Mouse (Mus musculus) bone marrow macrophage, adult 2 months (primary cell): ENCODE measurements at regions not wholly inside any gene's neighbourhood (a gene's known extent, or its start where the extent isn't known, plus 50 kb on each side); places are given as distances from the start of the nearest gene placed in this dataset.

Source experiments
- H3K27ac ChIP-seq: 2 replicates; pipeline ENCODE4 v1.5.1; 2012; ENCODE audit warnings: low read depth, low read length; ENCODE audit not compliant: insufficient read depth
- H3K4me1 ChIP-seq: 2 replicates; pipeline ENCODE4 v1.6.1; 2012; ENCODE audit warnings: low read length; ENCODE audit not compliant: control insufficient read depth, insufficient read depth
- H3K4me3 ChIP-seq: 2 replicates; pipeline ENCODE4 v1.5.1; 2012; ENCODE audit warnings: mild to moderate bottlenecking, low read length, moderate library complexity; ENCODE audit not compliant: insufficient read depth
- CTCF ChIP-seq: IDR thresholded peaks from 2 replicates; pipeline ENCODE4 v1.5.1; 2012; ENCODE audit warnings: low read depth, mild to moderate bottlenecking, low read length, moderate library complexity
- POLR2A ChIP-seq: IDR thresholded peaks from 2 replicates; pipeline ENCODE4 v1.6.1; 2012; ENCODE audit warnings: mild to moderate bottlenecking, low read depth, low read length, borderline replicate concordance

DNA sequence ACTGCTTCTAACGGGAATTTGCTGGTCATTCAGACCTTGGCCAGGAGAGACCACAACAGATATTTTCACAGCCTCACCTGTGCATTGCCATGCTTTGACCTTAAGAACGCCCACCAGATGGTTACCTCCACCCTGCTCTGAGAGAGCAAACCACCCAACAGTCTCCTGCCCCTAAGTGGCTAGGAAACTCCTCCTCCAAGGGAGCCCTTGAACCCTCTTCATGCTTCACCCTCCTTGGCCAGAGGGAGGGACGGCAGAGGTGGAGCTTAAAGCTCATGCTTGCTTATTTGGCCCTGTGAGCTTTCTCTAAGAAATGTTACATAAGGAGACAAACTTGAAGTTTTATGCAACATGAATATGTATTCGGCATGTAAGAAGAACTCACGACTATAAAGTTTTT lies 645.0 kb upstream of the Gm19410 start:
- H3K4me1 ChIP-seq = peaks cover 28% of the 10 kb centered on the region
- H3K4me3 ChIP-seq = no peak overlapping the region
- no peak overlapping the region for H3K27ac ChIP-seq
- TF ChIP-seq POLR2A = no peak
- TF ChIP-seq CTCF = no peak

DNA sequence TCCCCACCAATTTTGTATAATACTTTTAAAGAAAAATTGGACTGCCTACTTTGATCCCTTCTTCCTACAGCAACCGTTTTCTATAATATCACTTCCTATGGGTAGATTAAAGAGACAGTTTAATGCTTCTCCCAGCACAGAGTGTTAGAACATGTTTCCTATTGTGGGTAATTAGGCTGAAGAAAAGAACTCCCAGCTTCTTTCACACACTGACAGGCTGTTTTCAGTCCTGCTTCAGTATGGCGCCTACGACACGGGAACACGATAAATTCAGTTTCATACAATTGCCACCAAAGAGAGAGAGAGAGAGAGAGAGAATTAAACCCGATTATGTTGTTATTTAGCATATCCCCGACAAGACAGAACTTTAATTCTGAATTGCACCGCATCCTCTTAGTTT lies 644.5 kb upstream of the Gm19410 start:
- H3K4me1 ChIP-seq = peaks cover 28% of the 10 kb centered on the region
- TF ChIP-seq POLR2A (no peak), CTCF (no peak)
- no peak overlapping the region for H3K27ac ChIP-seq
- no peak overlapping the region for H3K4me3 ChIP-seq

DNA sequence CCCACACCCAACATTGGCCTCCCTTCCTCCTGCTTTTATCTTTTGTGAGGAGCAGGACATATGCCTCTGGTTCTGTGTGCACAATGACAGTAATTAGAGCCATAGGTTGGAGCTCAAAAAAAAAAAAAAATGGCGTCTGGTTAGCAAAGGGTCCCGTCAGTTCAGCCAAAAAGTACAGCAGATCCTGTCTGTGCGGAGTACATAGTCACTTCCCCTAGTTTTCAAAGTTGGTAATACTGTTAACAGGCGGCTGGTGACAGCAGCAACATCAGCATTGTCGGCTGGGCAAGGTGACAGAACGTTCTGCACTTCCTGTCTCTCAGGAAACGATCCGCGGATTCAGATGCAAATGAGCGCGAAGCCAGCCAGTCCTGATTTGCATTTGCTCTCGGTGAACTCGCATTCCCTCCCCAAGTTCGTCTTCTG lies 642.4 kb upstream of the Gm19410 start:
- peak overlapping the region; percentile 40 for H3K27ac ChIP-seq
- peaks cover 28% of the 10 kb centered on the region for H3K4me1 ChIP-seq
- TF ChIP-seq POLR2A (no peak), CTCF (no peak)
- H3K4me3 ChIP-seq = no peak overlapping the region

DNA sequence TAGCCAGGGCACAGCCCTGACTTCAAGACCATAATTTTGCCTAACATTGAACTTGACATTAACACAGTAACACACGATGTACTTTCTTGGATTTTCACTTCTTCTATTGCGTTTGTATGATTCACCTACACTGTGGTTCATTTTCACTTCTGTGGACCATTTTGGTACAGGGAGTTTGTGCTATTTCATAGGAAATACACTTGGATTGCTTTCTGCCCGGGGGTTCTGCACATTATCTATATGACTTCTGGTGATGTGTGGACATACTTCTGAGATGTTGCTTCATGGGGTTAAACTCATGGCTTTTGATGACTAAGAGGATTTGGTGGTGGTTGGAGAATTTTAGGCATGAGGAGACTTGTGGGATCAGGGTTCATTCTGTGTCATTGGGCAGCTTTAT lies 640.4 kb upstream of the Gm19410 start:
- no peak overlapping the region for H3K27ac ChIP-seq
- no peak overlapping the region for H3K4me3 ChIP-seq
- TF ChIP-seq POLR2A (no peak), CTCF (no peak)
- H3K4me1 ChIP-seq = peaks cover 28% of the 10 kb centered on the region

DNA sequence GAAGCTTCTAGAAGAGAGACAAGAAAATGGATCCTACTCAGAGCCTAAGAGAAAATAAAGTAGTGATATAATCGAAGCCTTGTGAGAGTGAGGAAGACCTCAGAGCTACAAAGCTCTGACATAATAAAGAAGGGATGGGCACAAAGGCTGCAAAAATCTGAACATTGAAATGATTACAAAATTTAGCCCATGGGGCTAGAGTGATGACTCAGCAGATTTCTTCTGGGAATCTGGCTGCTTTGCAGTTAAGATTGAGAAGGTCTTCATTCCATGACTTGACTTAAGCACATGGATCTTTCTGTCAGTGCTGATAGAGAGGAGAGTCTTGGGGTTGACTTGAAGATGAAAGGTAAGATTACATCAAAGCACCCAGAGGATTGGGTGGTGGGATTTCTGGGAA lies 633.3 kb upstream of the Gm19410 start:
- Histone ChIP-seq H3K4me3 (no peak overlapping the region), H3K27ac (no peak overlapping the region), H3K4me1 (peaks cover 28% of the 10 kb centered on the region)
- TF ChIP-seq CTCF = no peak
- TF ChIP-seq POLR2A = no peak

DNA sequence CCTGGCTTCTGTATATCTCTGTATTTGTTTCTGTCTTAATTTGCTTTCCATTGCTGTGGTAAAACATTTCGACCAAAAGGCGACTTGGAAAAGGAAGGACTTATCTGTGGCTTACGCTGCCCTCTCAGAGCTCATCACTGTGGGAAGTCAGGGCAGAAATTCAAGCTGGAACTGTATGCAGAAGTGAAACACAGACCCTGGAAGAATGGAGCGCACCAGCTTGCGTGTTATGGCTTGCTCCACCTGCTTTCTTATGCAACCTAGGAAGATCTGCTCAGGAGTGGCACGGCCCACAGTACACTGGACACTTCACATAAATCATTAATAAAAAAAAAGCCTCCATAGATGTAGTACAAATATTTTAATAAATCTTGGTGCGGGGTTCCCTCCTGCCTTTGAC lies 630.0 kb upstream of the Gm19410 start:
- peak overlapping the region; percentile 91 for H3K27ac ChIP-seq
- no peak overlapping the region for H3K4me3 ChIP-seq
- TF ChIP-seq POLR2A (no peak), CTCF (no peak)
- peaks cover 38% of the 10 kb centered on the region for H3K4me1 ChIP-seq

DNA sequence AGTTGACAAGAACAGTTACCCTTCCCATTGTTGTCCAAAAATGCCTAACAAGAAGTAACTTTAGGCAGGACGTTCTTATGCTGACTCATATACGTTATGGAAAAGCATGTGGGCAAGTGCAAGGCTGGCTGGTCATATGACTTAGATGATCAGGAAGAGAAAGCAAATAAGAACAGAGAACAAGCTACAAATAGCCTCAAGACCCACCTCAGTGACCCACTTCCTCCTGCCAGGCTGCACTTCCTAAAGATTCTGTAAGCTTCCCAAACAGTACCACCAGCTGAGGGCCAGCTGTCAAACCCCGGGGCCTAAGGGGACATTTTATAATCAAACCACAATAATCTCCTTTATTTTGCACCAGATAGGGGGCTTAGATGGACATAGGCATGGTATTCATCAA lies 628.9 kb upstream of the Gm19410 start:
- Histone ChIP-seq H3K27ac (peak overlapping the region; percentile 96), H3K4me3 (no peak overlapping the region), H3K4me1 (peaks cover 35% of the 10 kb centered on the region)
- TF ChIP-seq CTCF (no peak), POLR2A (no peak)

DNA sequence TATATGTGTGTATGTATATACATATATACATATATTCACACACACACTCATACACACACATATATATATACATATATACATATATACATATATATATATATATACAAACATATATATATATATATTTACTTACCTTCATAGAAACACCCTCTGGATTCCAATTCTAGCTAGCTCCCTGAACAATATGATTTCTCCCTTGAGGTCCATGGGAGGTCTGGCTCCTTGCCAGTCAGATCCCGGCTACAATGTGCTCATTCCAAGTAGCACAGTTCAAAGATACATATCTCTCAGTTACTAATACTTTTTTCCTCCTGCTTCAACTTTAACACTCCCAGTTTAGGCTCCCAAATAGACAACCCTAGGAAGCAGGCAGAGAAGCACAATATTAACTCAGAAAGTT lies 624.8 kb upstream of the Gm19410 start:
- H3K27ac ChIP-seq = no peak overlapping the region
- TF ChIP-seq CTCF (no peak), POLR2A (no peak)
- peaks cover 22% of the 10 kb centered on the region for H3K4me1 ChIP-seq
- no peak overlapping the region for H3K4me3 ChIP-seq

DNA sequence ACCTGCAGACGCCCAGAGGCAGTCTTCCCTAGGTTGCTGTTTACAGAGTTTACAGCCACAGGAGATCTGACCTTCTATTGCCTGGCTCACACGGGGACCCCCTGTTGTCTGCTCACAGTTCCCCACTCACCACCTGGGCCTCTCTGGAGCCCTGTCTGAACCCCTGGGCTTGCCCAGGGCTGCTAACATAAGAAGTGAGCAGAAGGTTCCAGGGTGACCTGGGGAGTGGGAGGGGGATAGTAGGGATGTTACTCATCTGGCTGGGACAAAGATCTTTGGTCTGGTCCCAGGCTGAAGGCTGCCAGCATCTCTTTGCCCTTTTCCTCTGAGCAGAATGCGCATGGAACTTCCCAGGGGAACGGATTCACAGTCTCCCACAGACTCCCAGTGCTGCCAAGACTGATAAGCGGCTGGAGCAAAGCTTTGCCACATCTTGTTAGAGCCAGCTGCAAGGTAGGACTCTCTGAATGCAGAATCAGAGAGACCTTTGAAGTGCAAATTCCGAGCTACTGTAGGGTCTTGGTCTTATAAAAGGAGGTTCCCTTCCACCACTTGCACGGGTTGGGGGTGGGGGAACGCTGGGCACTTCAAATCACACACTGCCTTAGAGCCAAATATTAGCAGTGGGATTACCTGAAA lies 622.5 kb upstream of the Gm19410 start:
- TF ChIP-seq POLR2A = no peak
- peaks cover 1% of the 10 kb centered on the region for H3K4me1 ChIP-seq
- no peak overlapping the region for H3K27ac ChIP-seq
- no peak overlapping the region for H3K4me3 ChIP-seq

DNA sequence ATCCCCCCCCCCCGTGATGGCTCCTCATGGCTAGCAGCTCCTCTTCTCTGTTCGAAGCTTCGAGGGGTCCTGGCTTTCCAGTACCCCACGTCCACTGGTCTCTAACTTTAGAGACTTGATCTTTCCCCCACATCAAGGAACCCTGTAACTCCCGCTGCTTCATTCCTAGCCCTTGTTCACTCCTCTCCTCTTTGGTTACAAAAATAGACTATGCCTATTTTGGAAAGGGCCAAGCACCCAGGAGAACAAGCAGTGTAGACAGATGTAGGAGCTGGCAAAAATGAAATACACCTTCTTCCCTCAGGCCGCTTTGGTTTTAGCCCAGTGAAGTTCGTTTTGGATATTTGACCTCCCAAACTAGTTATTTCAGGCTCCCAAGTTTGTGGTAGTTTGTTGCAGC lies 621.9 kb upstream of the Gm19410 start:
- no peak overlapping the region for H3K4me3 ChIP-seq
- TF ChIP-seq CTCF = no peak
- no peak for TF ChIP-seq POLR2A
- H3K4me1 ChIP-seq = no peaks in the 10 kb centered on the region
- H3K27ac ChIP-seq = no peak overlapping the region

DNA sequence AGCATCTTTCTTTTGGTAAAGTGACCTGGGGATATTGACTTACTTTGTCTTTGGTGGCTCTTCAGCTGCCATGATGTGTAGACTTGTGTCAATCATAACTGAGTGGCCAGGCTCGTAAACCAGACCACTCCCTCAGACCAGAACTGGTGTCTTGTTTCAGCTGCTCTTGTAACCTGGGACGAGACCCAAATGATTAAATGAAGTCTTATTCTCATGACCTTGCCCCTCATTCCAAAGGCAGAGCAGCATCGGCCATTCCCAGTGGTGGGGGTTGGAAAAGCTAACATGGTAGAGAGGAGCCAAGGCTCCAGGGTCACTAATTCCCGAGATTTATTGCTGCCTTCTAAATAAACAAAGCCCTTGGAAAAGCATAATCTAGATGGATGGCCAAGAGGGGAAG lies 621.2 kb upstream of the Gm19410 start:
- TF ChIP-seq POLR2A (no peak), CTCF (no peak)
- Histone ChIP-seq H3K4me3 (no peak overlapping the region), H3K4me1 (no peaks in the 10 kb centered on the region), H3K27ac (no peak overlapping the region)
